Mouse (Mus musculus) Patski (cell line): ENCODE measurements around the gene Gmnc. TPM values are rescaled to one million over a fixed set of nuclear protein-coding genes. Genes with fewer than 3 reads are reported as not detected.

Experiments
- ATAC-seq: fragments of 100-300 bp; one replicate; pipeline ENCODE4 v1.8.0; 2021
- CTCF ChIA-PET: fragments of 350-600 bp; sonication (Branson Sonifier 250); formaldehyde crosslinking; loops from one replicate; lab custom pipeline; 2022; ENCODE audit warnings: inconsistent platforms; lab: Charles Lee
- POLR2A ChIA-PET: fragments of 350-600 bp; sonication (Branson Sonifier 250); formaldehyde crosslinking; loops from one replicate; lab custom pipeline; 2022; ENCODE audit warnings: antibody characterized with exemption, inconsistent platforms; lab: Charles Lee
- DNase-seq: peaks from one replicate; pipeline ENCODE4 v3.0.0-alpha.2; 2011; ENCODE audit warnings: low read depth, low spot score
- H3K27me3 ChIP-seq: fragments of 371-371 bp; one replicate; pipeline ENCODE4 v1.5.1; 2021
- CTCF ChIP-seq: fragments of 100-300 bp; IDR thresholded peaks from one replicate; pipeline ENCODE4 v1.5.1; 2021
- in situ Hi-C: fragments of 300-500 bp; cut with MboI; formaldehyde crosslinking; loops from 3 replicates; pipeline ENCODE4 v1.11.1; 2018; ENCODE audit warnings: low pct_unique_long_range_greater_than_20kb, mixed read lengths
- polyA plus RNA-seq: library from polyadenylated mRNA; unstranded; gene quantifications from one replicate; pipeline ENCODE4 v1.2.3, GENCODE M21; 2021

Gene Gmnc
- polyA plus RNA-seq, 1 experiment from 2014 or later: not detected

- ChIA-PET CTCF (interaction anchor here (1.0 kb wide), 1 partner anchor 14 kb away, joined by 3 read pairs; no protein-coding TSS in a partner anchor), POLR2A (no interaction called here)
- ATAC-seq: no peak
- DNase-seq: no peak
- peaks cover 33% of the 10 kb centered on the region for H3K27me3 ChIP-seq
- no peak for TF ChIP-seq CTCF
- in situ Hi-C loops: loop anchor here (25.0 kb wide), 1 partner anchor 480 kb away; no protein-coding TSS in a partner anchor
These were observed 9.3 kb downstream of the Gmnc start for GRCm38 (mm10) chr16:26982112-26982511.

- in situ Hi-C loops: loop anchor here (25.0 kb wide), 1 partner anchor 731 kb away; no protein-coding TSS in a partner anchor
- CTCF ChIA-PET: no interaction called here
- H3K27me3 ChIP-seq: peaks cover 49% of the 10 kb centered on the region
- TF ChIP-seq CTCF: no peak
- no peak for DNase-seq
- no peak for ATAC-seq
- POLR2A ChIA-PET: no interaction called here
These were observed 23.5 kb downstream of the Gmnc start for GRCm38 (mm10) chr16:26967967-26968366.

GRCm38 (mm10) chr16:26966830-26967229 lies 24.6 kb downstream of the Gmnc start:
- CTCF ChIA-PET: no interaction called here
- in situ Hi-C loops: loop anchor here (25.0 kb wide), 1 partner anchor 730 kb away; no protein-coding TSS in a partner anchor
- POLR2A ChIA-PET: no interaction called here
- DNase-seq (no peak), ATAC-seq (no peak)
- TF ChIP-seq CTCF: no peak
- peaks cover 41% of the 10 kb centered on the region for H3K27me3 ChIP-seq

- no peak for DNase-seq
- in situ Hi-C loops: loop anchor here (25.0 kb wide), 1 partner anchor 725 kb away; no protein-coding TSS in a partner anchor
- no peak for TF ChIP-seq CTCF
- ChIA-PET CTCF (no interaction called here), POLR2A (no interaction called here)
- peaks cover 48% of the 10 kb centered on the region for H3K27me3 ChIP-seq
- ATAC-seq: no peak
These were observed 29.5 kb downstream of the Gmnc start for GRCm38 (mm10) chr16:26961971-26962370.

- DNase-seq (no peak), ATAC-seq (no peak)
- peaks cover 11% of the 10 kb centered on the region for H3K27me3 ChIP-seq
- CTCF ChIA-PET: no interaction called here
- in situ Hi-C loops: loop anchor here (25.0 kb wide), 1 partner anchor 714 kb away; no protein-coding TSS in a partner anchor
- TF ChIP-seq CTCF: no peak
- POLR2A ChIA-PET: no interaction called here
These were observed 39.9 kb downstream of the Gmnc start for GRCm38 (mm10) chr16:26951601-26952000.

GRCm38 (mm10) chr16:26950209-26950608 lies 41.2 kb downstream of the Gmnc start:
- in situ Hi-C loops: loop anchor here (25.0 kb wide), 1 partner anchor 713 kb away; no protein-coding TSS in a partner anchor
- ChIA-PET CTCF (no interaction called here), POLR2A (no interaction called here)
- DNase-seq (no peak), ATAC-seq (no peak)
- peaks cover 11% of the 10 kb centered on the region for H3K27me3 ChIP-seq
- peak; percentile 38 for TF ChIP-seq CTCF

- ChIA-PET POLR2A (interaction anchor here (0.7 kb wide), 2 partner anchors 40 to 1568 kb away, joined by 3 read pairs; no protein-coding TSS in a partner anchor), CTCF (no interaction called here)
- no peak for DNase-seq
- no peak for ATAC-seq
- peaks cover 31% of the 10 kb centered on the region for H3K27me3 ChIP-seq
- TF ChIP-seq CTCF: peak; percentile 32
- in situ Hi-C loops: no loop called here
These were observed 87.5 kb downstream of the Gmnc start for GRCm38 (mm10) chr16:26903968-26904367.

GRCm38 (mm10) chr16:26901471-26901870 lies 90.0 kb downstream of the Gmnc start:
- CTCF ChIA-PET: no interaction called here
- peaks cover 38% of the 10 kb centered on the region for H3K27me3 ChIP-seq
- POLR2A ChIA-PET: interaction anchor here (0.8 kb wide), 1 partner anchor 569 kb away, joined by 3 read pairs; no protein-coding TSS in a partner anchor
- no peak for TF ChIP-seq CTCF
- in situ Hi-C loops: no loop called here
- no peak for DNase-seq
- ATAC-seq: no peak

GRCm38 (mm10) chr16:26886337-26886736 lies 105.1 kb downstream of the Gmnc start:
- ChIA-PET CTCF (no interaction called here), POLR2A (interaction anchor here (0.6 kb wide), 1 partner anchor 483 kb away, joined by 3 read pairs; the partner anchor contains the start of gene Uts2b)
- ATAC-seq: no peak
- no peak for TF ChIP-seq CTCF
- DNase-seq: no peak
- H3K27me3 ChIP-seq: peaks cover 11% of the 10 kb centered on the region
- in situ Hi-C loops: no loop called here

- no peak for DNase-seq
- H3K27me3 ChIP-seq: peaks cover 4% of the 10 kb centered on the region
- ChIA-PET CTCF (no interaction called here), POLR2A (no interaction called here)
- in situ Hi-C loops: no loop called here
- no peak for ATAC-seq
- no peak for TF ChIP-seq CTCF
These were observed 114.6 kb downstream of the Gmnc start for GRCm38 (mm10) chr16:26876885-26877284.
